Mouse (Mus musculus) mesoderm, embryonic 11.5 days (tissue): ENCODE data around the gene Cenph.
A peak's percentile ranks its signal among the peaks of the same experiment; 100 is the strongest.
"Not testable (repeated sequence)": the region's sequence is repeated elsewhere in the genome, so short reads cannot be mapped to it uniquely, and the experiment has no call there.

ENCODE experiments used
- DNase-seq: peaks from one replicate; pipeline ENCODE4 v3.0.0-alpha.2; 2012; ENCODE audit warnings: low read depth, low spot score

The Cenph gene

DNA sequence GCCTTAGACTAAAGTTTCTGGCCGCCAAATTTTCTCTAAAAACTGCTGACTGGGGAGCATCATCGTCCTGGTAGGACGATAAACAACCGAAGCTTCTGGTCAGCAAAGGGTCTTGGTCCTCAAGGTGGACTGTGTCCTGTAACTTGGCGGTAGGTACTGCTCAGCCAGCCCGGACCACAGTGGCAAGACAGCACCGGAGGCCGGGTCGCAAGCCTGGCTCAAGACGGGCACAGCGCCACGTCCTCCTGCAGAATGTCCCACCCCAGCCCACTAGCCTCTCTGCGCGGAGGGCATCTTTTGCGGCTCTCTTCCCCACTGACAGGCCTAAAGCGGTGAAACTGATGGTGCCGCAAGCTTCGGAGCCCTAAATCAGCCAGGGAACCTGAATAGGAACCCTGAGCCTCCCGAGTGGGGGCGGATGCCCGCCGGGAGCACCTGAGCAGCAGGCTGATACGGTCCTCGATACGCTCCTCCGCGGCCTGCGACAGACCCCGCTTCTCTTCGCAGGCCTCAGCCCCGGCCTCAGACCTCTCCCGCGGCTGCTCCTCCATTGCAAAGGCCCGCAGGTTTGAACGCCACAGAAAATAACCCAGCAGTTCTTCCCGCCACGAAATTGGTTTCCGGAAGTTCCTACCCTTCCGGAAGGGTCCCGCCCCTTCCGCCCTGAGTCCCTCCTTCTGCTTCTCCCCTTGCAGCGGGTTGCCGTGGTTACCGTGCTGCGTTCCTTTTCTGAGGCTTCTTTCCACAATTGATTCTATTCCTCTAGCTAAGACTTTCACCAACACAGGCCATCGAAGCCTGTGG is at the start of gene Cenph:
TSS of gene Cenph (minus strand) at position 648 of the 804 bp plus-strand sequence.
- peak; percentile 91 for DNase-seq

DNA sequence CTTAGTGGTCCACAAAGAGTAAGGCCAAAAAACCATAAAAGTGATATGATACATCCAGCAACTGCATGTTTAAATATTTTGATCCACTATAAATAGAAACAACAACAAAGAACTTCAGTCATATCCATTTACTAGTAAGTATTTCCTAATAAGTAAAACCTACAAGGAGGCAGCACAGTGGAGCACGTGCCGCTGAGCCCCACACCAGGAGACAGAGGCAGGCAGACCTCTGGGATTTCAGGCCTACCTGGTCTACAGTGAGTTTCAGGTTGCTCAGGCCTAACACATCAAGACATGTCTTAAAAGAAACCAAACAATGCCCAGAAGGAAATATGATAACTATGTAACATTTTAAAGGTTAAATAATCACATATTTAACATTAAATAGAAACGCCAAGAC is 49.2 kb upstream of the Cenph start:
- no peak for DNase-seq

DNA sequence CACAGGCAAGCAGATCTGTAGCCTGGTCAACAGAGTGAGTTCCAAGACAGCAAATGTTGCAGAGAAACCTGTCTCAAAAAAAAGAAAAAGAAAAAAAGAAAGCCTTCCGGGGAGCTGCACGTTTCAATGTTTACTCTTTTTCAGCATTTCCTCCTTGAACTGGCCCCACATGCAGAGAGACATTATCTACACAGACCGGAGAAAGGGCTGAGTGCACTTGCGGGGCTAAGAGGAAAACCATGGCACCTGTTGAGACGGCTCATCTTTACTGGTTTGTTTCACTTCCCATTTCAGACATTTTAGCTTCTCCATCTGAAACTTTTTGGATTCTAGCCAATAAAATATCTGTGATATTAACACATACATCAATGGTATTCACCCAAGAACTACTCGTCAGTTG is 48.6 kb upstream of the Cenph start:
- no peak for DNase-seq

DNA sequence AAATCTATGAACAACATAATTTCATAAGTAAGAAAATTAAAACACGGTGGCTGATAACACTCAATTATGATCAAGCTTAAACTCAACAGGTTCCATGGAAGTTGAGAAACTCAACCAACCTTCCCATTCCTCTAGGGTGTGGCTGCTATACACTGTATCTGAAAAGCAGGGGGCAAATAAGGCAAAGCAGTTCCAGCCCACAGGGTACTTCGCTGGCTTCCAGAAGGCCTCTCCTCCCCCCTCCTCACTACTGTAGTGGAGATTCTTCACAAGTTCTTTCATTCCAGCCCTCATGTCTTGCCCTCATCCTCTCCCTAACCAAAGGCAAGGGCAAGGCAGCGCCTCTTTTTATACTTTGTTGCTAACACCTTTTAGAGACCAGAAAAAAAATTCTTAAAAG is 48.2 kb upstream of the Cenph start:
- no peak for DNase-seq

DNA sequence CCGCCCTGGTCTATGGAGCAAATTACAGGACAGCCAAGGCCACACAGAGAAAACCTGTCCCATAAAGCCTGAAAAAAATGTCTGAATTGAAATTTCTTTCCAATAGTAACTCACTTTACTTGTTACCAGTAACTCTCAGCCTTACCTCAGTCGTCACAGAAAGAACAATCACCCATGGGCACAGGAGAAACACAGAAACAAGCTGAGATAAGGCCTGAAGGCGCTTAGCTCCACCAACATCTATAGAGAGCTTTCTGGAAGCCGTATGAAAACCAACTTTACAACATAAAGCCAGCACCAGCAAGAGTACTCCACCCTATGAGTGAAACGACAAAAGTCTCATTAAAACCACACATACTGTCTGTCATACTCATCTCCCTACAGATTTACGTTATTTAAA is 38.8 kb upstream of the Cenph start:
- DNase-seq = no peak

DNA sequence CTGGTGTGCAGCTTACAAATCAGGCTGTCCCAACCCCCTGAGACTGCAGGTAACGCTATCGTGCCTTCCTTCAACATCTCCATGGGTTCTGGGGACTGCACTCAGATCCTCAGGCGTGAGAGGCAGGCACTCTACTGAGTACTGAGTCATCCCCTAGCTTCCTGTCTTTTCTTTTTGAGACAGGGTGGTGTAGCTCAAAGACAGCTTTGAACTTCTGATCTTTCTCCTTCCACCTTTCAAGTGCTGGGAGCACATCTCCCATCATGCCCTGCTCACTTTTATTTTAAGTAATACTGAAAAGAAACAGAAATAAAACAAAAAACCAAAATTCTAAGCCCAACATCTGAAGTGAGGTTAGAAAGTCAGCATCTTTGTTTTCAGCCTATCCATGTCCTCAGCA is 30.1 kb upstream of the Cenph start:
- no peak for DNase-seq

DNA sequence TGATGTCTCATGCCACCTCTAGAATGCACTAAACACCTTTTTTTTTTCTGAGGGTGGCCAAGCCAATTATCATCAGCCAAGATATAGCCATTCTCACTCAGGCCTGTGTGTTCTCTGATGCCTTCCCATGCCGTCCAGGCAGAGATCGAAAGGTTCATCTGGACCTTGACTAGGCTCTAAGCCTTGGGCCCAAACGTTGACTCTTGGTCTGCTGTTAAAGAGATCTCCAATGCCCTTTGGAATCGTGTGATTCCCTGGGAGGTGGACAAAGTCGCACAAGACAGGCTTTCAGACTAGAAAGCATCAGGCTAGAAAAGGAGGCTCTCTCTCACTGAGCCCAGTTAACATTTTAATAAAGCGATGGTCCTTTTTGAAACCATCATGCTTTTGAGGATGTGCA is 21.5 kb upstream of the Cenph start:
- DNase-seq = no peak

DNA sequence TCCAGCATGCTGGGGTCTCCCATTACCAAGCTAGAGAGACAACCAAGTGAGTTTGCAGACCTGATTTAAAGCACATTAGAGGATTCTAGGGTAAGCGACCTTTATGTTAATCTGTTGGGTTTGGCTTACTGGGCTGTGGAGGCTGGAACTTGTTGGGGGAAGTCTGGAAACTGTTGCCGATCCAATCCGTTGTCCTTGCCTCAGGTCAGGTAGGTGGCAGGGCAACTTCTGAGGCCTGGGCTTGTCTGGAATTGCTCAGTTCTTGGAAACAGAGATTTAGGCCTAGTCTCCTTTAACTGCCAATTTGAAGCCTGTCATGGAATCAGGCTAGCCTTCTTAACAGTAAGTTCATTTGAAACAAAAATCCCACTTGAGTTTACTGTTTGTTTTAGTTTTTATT is 13.4 kb upstream of the Cenph start:
- no peak for DNase-seq

DNA sequence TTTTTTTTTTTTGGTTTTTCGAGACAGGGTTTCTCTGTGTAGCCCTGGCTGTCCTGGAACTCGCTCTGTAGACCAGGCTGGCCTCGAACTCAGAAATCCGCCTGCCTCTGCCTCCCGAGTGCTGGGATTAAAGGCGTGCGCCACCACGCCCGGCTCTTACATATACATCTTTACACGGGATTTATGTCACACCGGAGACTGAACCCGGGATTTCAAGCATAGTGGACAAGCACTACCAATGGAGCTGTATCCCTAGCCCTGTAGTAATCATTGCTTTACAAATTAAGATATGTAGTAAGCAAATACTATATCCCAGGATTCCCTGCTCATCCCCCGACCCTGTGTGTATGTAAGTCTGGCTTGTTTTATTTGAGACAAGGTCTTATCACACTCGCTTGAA is 12.4 kb upstream of the Cenph start:
- not testable (repeated sequence) for DNase-seq

DNA sequence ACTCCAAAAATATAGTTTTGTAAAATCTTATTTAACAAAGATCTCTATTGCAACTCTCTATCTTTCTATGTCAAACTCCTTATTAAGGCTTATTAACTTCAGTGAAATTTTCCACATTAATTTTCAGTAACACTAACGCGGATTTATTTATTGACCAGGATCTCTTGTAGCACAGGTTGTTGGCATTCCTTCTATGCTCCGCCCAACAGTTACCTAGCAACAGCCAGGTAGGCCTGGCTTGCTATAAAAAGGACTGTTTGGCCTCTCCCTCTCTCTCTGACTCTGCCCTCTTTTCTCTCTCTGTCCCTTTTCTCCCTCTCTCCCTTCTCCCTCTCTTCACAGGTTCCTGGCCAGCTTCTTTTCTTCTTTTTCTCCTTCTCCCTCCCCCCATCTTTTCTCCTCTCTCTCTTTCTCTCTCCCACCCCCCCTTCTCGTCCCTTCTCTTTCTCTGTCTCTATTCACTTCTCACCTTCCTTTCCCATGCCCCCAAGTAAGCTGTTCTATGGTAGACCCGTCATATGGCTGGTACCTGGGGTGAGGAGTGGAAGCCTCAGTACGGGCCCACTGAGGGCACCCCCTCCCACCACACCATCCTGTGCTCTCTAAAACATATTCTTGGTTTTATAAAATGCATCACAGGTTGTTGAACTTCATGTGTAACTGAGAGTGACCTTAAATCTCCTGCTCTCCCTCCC is 11.8 kb upstream of the Cenph start:
- DNase-seq = no peak

DNA sequence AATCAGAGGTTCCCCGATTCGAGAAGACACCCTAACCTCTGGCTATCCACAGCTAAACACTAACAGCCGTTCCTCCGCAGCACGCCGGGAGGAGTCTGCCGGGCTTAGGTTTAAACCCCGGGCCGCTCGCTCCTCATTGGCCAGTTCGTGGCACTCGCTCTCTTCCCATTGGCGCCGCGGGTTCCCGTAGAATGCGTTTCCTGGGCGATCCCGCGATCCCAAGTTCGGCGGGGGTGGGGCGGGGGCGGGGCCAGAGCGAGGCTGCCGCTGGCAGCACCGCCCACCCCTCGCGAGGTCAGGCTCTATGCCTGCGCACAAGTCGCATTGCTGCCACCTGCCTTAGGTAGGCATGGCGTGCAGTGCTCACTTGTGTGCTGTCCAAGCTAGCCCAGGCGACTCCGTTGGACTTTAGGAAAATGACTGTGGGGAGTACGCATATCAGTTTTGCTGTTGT is 10.7 kb upstream of the Cenph start, which contains the start of gene Ccnb1:
TSS of gene Ccnb1 (minus strand) at position 157 of the 454 bp plus-strand sequence.
- peak; percentile 96 for DNase-seq

DNA sequence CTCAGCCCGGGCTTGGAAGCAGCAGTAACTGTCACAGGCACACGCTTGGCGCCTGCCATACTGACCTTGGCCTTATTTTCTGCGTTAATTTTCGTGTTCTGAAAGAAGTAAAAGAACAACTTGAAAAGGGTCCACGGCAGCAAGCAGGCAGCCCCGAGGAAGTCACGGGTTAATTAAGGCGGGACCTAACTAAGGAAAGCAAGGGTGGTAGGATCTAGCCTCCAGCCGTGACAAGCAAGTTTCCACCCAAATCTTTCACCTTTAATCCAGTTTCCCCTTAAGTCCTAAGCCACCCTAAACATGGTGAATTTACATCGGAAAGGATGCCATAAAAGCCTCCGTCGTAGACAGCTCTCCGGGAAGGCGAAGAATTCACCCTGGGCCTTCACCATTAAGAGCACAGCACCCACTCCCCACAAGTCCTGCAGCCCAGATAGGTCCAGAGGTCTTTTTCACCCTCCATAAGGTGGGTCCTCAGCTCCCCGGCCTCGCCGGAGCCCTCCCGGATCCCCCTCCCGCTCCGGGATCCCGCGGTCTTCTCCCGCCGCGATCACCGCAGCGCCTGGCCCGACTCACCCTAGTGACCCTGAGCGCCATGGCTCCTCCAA is 10.2 kb upstream of the Cenph start:
- peak; percentile 6 for DNase-seq

DNA sequence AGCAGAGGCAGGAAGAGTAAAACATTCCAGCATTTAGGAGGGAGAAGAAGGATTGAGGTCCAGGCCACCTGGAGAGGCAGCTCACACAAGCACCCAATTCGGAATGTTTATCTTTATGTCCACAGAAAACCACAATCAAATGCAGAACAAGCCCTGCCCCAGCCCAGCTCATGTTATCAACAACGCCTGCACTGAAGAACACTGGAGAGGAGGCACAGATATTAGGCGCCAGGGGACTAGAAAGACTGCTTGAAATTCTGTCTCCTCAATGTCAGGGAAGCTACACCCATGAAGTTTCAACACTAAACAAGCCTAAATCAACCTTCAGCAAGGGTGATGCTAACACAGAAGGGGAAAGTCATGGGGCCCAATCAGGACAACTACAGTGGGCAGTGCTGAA is 1.8 kb upstream of the Cenph start:
- DNase-seq = no peak

DNA sequence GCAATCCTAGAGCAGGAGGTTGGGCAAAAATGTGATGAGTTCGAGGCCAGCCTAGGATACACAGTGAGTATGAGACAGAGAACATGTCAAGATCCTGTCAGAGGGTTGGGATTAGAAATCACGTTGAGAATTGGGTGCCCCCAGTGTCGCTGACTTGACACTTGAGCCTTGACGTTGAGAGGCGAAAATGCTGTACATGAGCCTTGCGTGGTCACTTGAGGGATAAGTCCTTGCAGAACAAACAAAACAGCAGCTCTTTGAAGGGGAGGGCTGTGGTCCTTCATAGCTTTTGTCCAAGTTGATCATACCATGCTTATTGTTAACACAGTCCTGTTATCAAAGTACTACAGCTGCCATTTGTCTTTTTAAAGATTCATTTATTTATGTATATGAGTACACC is 1.0 kb upstream of the Cenph start:
- DNase-seq = no peak

DNA sequence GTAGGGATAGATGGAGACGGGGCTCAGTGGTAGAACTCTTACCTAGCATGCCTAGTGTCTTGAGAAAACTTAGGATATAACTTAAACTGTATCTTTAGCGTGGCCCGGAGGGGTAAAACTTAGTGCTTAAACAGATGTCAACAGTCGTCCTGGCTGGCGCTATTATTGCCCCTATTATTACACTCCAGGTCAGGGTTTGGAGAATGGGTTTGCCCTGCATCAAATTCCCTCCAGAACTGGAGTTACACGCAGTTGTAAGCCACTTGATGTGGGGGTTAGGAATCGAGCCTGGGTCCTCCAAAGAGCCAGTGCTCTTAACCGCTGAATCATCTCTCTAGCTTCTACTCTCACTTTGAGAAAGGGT is 339 bp upstream of the Cenph start:
- no peak for DNase-seq

DNA sequence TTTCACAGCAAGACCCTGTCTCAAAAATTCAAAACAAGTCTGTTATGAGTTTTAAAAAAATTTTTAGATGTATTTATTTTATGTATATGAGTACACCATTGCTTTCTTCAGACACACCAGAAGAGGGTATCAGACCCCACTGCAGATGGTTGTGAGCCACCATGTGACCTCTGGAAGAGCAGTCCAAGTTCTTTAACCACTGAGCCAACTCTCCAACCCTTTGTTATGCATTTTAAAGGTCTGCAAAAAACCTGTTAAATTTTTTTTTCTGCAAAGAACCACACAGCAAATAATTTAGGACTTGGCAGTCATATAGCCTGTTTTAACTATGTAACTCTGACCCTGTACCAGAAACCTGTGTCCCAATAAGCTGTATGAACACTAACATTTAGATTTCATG is 995 bp downstream of the Cenph start:
- no peak for DNase-seq

DNA sequence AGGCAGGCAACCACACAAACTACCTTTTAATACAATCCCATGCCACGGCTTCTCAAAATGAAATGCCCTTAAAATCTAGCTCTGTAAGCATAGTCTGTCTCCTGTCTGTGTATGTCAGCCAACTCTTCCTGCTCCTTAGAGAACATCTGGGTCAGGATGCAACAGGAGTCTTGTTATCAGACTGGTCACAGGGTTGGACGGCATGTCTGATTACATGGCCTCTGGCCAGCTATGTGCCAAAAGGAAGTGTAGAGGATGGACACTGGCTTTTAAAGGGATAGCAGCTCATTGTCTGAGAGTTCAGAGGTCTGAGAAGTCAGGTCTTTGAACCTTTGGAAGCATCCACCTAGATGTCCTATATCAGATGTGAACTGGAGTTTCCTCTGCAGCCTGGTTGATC is 20.4 kb downstream of the Cenph start:
- no peak for DNase-seq

DNA sequence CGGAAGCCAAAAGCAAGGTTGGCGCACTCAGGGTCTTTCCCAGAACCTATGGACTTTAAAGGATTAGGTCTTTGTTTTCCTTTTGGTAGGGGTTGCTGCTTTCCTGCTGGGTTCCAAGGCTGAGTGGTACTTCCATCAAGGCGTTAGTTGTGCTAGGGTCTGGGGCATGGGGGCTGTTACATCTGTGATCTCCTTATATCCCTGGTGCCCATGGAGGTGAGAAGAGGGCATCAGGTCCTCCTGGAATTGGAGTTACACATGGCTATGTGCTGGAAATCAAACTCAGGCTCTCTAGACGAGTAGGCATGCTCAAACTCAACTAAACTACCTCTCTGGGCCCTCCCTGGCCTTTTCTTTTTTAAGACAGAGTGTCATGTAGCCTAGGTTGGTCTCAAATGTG is 21.5 kb downstream of the Cenph start:
- DNase-seq = no peak

DNA sequence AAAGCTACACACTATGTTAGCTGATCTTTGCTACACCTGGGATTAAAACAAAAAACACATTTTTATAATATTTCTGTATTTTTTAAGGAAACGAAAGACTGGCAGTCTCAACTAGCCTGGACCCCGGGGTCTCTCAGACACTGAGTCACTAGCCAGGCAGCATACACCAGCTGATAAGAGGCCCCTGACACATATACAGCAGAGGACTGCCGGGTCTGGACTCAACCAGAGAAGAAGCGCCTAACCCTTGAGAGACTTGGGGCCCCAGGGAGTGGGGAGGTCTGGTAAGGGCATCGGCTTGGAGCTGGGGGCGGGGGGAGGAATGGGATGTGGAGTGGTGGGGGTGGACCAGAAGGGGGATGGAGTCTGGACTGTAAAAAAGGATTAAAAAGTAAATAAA is 22.7 kb downstream of the Cenph start:
- DNase-seq = no peak

DNA sequence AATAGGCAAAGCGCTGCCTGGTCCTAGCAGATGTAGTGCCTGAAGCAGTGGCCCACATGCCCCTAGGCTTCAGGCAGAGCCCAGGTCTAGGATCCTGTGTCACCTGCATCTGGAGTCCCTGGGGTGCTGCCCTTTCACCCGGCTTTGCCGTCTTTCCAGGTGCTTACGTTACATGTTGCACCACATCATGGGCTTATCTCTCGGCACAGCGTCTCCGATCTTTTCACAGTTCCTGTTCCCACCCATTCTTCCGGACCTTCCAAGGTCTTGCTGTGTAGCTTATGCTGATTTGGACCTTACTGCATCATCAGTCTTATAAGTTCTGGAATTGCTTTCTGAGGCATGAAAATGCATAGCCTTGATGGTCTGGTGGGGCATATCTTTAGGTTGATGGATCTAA is 23.2 kb downstream of the Cenph start:
- no peak for DNase-seq

DNA sequence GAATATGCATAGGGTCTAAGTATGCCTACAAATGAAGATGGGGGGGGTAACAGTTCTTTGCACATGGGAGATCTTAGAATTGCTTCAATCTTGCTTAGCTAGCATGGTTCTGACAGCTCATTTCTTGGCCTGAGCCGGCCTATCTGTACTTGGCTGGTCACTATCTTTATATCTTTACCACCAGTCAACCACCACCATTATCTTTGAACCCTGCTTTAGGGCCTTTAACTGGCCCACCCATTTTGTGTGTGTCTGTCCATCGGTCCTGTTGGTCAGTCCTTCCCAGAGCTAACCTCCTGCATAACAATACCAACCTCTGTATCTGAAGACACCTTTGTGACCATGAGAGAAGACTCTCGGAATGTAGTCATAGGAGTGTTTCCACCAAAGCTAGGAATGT is 24.3 kb downstream of the Cenph start:
- no peak for DNase-seq

DNA sequence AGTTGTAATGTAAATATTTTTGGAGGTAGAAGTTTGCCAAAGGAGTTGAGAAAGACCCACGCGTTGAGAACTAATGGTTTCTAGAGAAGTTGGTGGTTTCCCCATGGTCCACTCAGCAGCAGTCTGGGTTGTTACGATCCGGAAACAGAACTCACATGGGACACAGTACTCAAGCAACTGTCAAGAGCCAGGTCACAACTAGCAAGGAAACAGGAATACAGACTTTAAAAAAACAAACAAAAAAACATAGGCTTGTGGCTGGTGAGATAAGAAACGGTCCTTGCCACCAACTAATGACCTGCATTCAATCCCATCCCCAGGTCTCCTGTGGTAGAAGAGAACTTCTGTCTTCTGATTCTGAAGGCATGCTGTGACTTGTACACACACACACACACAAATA is 24.9 kb downstream of the Cenph start:
- no peak for DNase-seq

DNA sequence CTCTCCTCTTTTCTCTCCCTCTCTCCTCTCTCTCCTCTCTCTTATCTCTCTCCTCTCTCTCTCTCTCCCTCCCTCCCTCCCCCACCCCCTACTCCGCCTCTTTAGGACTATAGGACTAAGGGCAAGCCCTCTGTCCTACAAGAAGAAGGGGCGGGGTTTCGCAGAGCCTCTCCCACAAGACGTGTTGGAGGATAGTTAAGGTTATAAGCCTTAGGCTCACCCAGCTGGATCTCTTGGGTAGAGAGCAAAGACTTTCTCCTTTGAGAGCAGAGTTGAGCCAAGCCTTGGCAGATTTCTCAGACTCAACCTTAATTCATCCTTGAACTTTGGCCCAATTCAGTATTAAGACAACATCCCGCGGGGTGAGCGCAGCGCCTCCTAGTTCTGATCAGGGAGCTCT is 27.1 kb downstream of the Cenph start:
- no peak for DNase-seq
